Mouse (Mus musculus): ENCODE data around the gene Med23.

The Med23 gene

DNA sequence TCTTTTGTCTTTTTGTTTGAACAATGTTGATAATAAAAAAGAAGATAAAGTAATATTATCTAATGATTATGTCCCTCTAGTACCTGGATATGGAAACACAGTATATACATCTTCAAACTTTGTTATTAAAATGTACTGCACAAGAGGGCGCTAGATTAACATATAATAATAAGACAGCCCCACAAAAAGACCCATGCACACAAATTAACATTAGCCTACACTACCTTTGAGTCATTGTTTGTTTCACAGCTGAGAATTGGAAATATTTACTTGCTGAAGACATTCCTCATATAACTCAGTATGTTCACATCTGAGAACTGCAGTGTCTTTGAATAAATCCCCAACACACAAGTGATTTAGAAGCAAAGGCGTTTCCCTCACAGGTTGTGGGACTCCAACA, 91.3 kb downstream of the Med23 start:
- DNase-seq (ENCODE audit: low spot score): no peak

DNA sequence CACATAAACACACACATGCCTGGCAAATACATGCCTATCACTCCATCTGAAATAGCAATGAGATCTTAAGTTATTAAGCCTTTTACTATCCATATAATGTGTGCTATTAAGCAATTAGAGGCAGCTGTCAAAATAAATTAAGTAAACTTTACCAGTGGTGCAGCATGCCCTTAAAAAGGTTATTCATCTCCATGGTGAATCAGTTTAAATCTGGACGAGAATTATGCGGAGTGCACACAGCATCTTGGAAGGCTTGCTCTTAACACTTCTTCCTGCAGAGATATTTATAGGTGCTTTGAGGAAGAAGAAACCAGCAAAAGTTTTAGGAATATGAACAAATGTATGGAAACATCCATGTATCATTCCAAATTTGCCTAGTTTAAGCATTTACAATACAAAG, 92.1 kb downstream of the Med23 start:
- no peak for DNase-seq (ENCODE audit: low spot score)
